Mouse (Mus musculus): ENCODE results near the gene Creb3l2. TPM values are rescaled to one million over a fixed set of nuclear protein-coding genes. Genes with fewer than 3 reads are reported as not detected.
"Not testable (repeated sequence)": the region's sequence is repeated elsewhere in the genome, so short reads cannot be mapped to it uniquely, and the experiment has no call there.

The Creb3l2 gene
- polyA plus RNA-seq, 1 experiment from 2014 or later, result 28.0 TPM

GRCm38 (mm10) chr6:37391313-37391712 lies 50.6 kb downstream of the Creb3l2 start:
- WGBS, result 43% methylated on average over 7 of the region's 7 CpGs
- no peaks in the 10 kb centered on the region for H3K9me3 ChIP-seq
- no peaks in the 10 kb centered on the region for H3K27me3 ChIP-seq
- no peak overlapping the region for H3K27ac ChIP-seq
- peak; percentile 72; the same call in 1 of the 2 replicates for ATAC-seq (ENCODE audit: borderline replicate concordance, extremely low read depth, low FRiP score, low TSS enrichment)
- H3K4me3 ChIP-seq, result no peak overlapping the region
- H3K36me3 ChIP-seq, result no peaks in the 10 kb centered on the region
- no peak overlapping the region for H3K4me2 ChIP-seq
- peaks cover 51% of the 10 kb centered on the region for H3K4me1 ChIP-seq
- no peak overlapping the region for H3K9ac ChIP-seq

GRCm38 (mm10) chr6:37388960-37389359 lies 53.0 kb downstream of the Creb3l2 start:
- Histone ChIP-seq H3K27ac (no peak overlapping the region), H3K27me3 (no peaks in the 10 kb centered on the region), H3K4me1 (peaks cover 58% of the 10 kb centered on the region), H3K9ac (no peak overlapping the region), H3K9me3 (no peaks in the 10 kb centered on the region), H3K36me3 (no peaks in the 10 kb centered on the region), H3K4me3 (no peak overlapping the region), H3K4me2 (no peak overlapping the region)
- peak; percentile 59; the same call in 1 of the 2 replicates for ATAC-seq (ENCODE audit: borderline replicate concordance, extremely low read depth, low FRiP score, low TSS enrichment)
- WGBS, result 27% methylated on average over 8 of the region's 8 CpGs

GRCm38 (mm10) chr6:37388501-37388900 lies 53.4 kb downstream of the Creb3l2 start:
- no peaks in the 10 kb centered on the region for H3K9me3 ChIP-seq
- no peak overlapping the region for H3K27ac ChIP-seq
- ATAC-seq (ENCODE audit: borderline replicate concordance, extremely low read depth, low FRiP score, low TSS enrichment), result no peak
- H3K27me3 ChIP-seq, result no peaks in the 10 kb centered on the region
- no peak overlapping the region for H3K9ac ChIP-seq
- H3K36me3 ChIP-seq, result no peaks in the 10 kb centered on the region
- no peak overlapping the region for H3K4me3 ChIP-seq
- H3K4me2 ChIP-seq, result no peak overlapping the region
- H3K4me1 ChIP-seq, result peaks cover 58% of the 10 kb centered on the region
- 58% methylated on average over 6 of the region's 6 CpGs for WGBS

GRCm38 (mm10) chr6:37387281-37387680 lies 54.7 kb downstream of the Creb3l2 start:
- H3K27ac ChIP-seq, result no peak overlapping the region
- no peaks in the 10 kb centered on the region for H3K36me3 ChIP-seq
- peaks cover 56% of the 10 kb centered on the region for H3K4me1 ChIP-seq
- H3K9me3 ChIP-seq, result no peaks in the 10 kb centered on the region
- no peak for ATAC-seq (ENCODE audit: borderline replicate concordance, extremely low read depth, low FRiP score, low TSS enrichment)
- 55% methylated on average over 4 of the region's 4 CpGs for WGBS
- H3K4me3 ChIP-seq, result no peak overlapping the region
- H3K4me2 ChIP-seq, result no peak overlapping the region
- no peaks in the 10 kb centered on the region for H3K27me3 ChIP-seq
- H3K9ac ChIP-seq, result no peak overlapping the region

- Histone ChIP-seq H3K4me1 (peaks cover 48% of the 10 kb centered on the region), H3K4me2 (no peak overlapping the region), H3K27ac (peak overlapping the region; percentile 77), H3K4me3 (no peak overlapping the region), H3K36me3 (no peaks in the 10 kb centered on the region), H3K9me3 (no peaks in the 10 kb centered on the region), H3K9ac (no peak overlapping the region), H3K27me3 (no peaks in the 10 kb centered on the region)
- no peak for ATAC-seq (ENCODE audit: borderline replicate concordance, extremely low read depth, low FRiP score, low TSS enrichment)
- WGBS, result 61% methylated on average over 2 of the region's 2 CpGs
These were observed 56.2 kb downstream of the Creb3l2 start for GRCm38 (mm10) chr6:37385602-37386285.

GRCm38 (mm10) chr6:37382761-37383160 lies 59.2 kb downstream of the Creb3l2 start:
- no peaks in the 10 kb centered on the region for H3K9me3 ChIP-seq
- H3K4me2 ChIP-seq, result no peak overlapping the region
- no peak overlapping the region for H3K4me3 ChIP-seq
- H3K27ac ChIP-seq, result no peak overlapping the region
- H3K27me3 ChIP-seq, result no peaks in the 10 kb centered on the region
- peaks cover 20% of the 10 kb centered on the region for H3K36me3 ChIP-seq
- WGBS, result 83% methylated on average over 6 of the region's 6 CpGs
- no peak overlapping the region for H3K9ac ChIP-seq
- peaks cover 26% of the 10 kb centered on the region for H3K4me1 ChIP-seq
- no peak for ATAC-seq (ENCODE audit: borderline replicate concordance, extremely low read depth, low FRiP score, low TSS enrichment)

- Histone ChIP-seq H3K4me2 (no peak overlapping the region), H3K36me3 (peaks cover 27% of the 10 kb centered on the region), H3K4me1 (peaks cover 19% of the 10 kb centered on the region), H3K9me3 (no peaks in the 10 kb centered on the region), H3K27ac (no peak overlapping the region), H3K27me3 (no peaks in the 10 kb centered on the region), H3K9ac (no peak overlapping the region), H3K4me3 (no peak overlapping the region)
- ATAC-seq (ENCODE audit: borderline replicate concordance, extremely low read depth, low FRiP score, low TSS enrichment), result no peak
- WGBS, result 82% methylated on average over 12 of the region's 12 CpGs
These were observed 63.9 kb downstream of the Creb3l2 start for GRCm38 (mm10) chr6:37377836-37378580.

GRCm38 (mm10) chr6:37377387-37377786 lies 64.6 kb downstream of the Creb3l2 start:
- not testable (repeated sequence) for H3K4me3 ChIP-seq; H3K27ac ChIP-seq; H3K27me3 ChIP-seq; H3K9ac ChIP-seq; ATAC-seq (ENCODE audit: borderline replicate concordance, extremely low read depth, low FRiP score, low TSS enrichment); H3K9me3 ChIP-seq; H3K4me2 ChIP-seq
- Histone ChIP-seq H3K36me3 (peaks cover 31% of the 10 kb centered on the region), H3K4me1 (peaks cover 17% of the 10 kb centered on the region)
- WGBS, result 90% methylated on average over 3 of the region's 3 CpGs

GRCm38 (mm10) chr6:37375452-37375851 lies 66.5 kb downstream of the Creb3l2 start:
- no peak overlapping the region for H3K4me2 ChIP-seq
- H3K9ac ChIP-seq, result no peak overlapping the region
- H3K36me3 ChIP-seq, result peaks cover 38% of the 10 kb centered on the region
- peaks cover 17% of the 10 kb centered on the region for H3K4me1 ChIP-seq
- no peaks in the 10 kb centered on the region for H3K27me3 ChIP-seq
- H3K4me3 ChIP-seq, result no peak overlapping the region
- no peak overlapping the region for H3K27ac ChIP-seq
- no peak for ATAC-seq (ENCODE audit: borderline replicate concordance, extremely low read depth, low FRiP score, low TSS enrichment)
- WGBS, result 62% methylated on average over 10 of the region's 10 CpGs
- no peaks in the 10 kb centered on the region for H3K9me3 ChIP-seq

GRCm38 (mm10) chr6:37371341-37371740 lies 70.6 kb downstream of the Creb3l2 start:
- Histone ChIP-seq H3K27ac (no peak overlapping the region), H3K4me3 (no peak overlapping the region), H3K4me2 (no peak overlapping the region), H3K4me1 (peaks cover 27% of the 10 kb centered on the region), H3K36me3 (peaks cover 14% of the 10 kb centered on the region), H3K9ac (no peak overlapping the region), H3K27me3 (no peaks in the 10 kb centered on the region), H3K9me3 (no peaks in the 10 kb centered on the region)
- ATAC-seq (ENCODE audit: borderline replicate concordance, extremely low read depth, low FRiP score, low TSS enrichment), result no peak
- WGBS, result 86% methylated on average over 7 of the region's 7 CpGs

GRCm38 (mm10) chr6:37370566-37370965 lies 71.4 kb downstream of the Creb3l2 start:
- Histone ChIP-seq H3K4me2 (no peak overlapping the region), H3K4me1 (peaks cover 27% of the 10 kb centered on the region), H3K9me3 (no peaks in the 10 kb centered on the region), H3K36me3 (peaks cover 14% of the 10 kb centered on the region), H3K27ac (no peak overlapping the region), H3K9ac (no peak overlapping the region), H3K27me3 (no peaks in the 10 kb centered on the region), H3K4me3 (no peak overlapping the region)
- ATAC-seq (ENCODE audit: borderline replicate concordance, extremely low read depth, low FRiP score, low TSS enrichment), result no peak
- 79% methylated on average over 12 of the region's 12 CpGs for WGBS

- no peak overlapping the region for H3K4me2 ChIP-seq
- WGBS, result 49% methylated on average over 6 of the region's 6 CpGs
- H3K36me3 ChIP-seq, result peaks cover 14% of the 10 kb centered on the region
- no peaks in the 10 kb centered on the region for H3K27me3 ChIP-seq
- peaks cover 26% of the 10 kb centered on the region for H3K4me1 ChIP-seq
- no peak for ATAC-seq (ENCODE audit: borderline replicate concordance, extremely low read depth, low FRiP score, low TSS enrichment)
- H3K27ac ChIP-seq, result no peak overlapping the region
- H3K4me3 ChIP-seq, result no peak overlapping the region
- no peaks in the 10 kb centered on the region for H3K9me3 ChIP-seq
- H3K9ac ChIP-seq, result no peak overlapping the region
These were observed 72.2 kb downstream of the Creb3l2 start for GRCm38 (mm10) chr6:37369750-37370149.

Data from lung, embryonic 15.5 days (tissue).